Mouse (Mus musculus): Measurements from ENCODE around the gene Slc35b2. TPM values are rescaled to one million over a fixed set of nuclear protein-coding genes. Genes with fewer than 3 reads are reported as not detected.

Gene Slc35b2
- 10 to 100 TPM; 26.6 to 35.6 (median 30.3) TPM for total RNA-seq (2022)

- peak; percentile 82 to 86 for DNase-seq (ENCODE audit: low spot score in 2 of 2)
These were observed at the start of gene Slc35b2 for GRCm38 (mm10) chr17:45563655-45564530. Slc35b2 (plus strand) TSS chr17:45563874.

- no peak for DNase-seq (ENCODE audit: low spot score in 2 of 2)
These were observed 48.4 kb upstream of the Slc35b2 start for GRCm38 (mm10) chr17:45515204-45515726.

- DNase-seq (ENCODE audit: low spot score in 2 of 2), result no peak
These were observed 47.9 kb upstream of the Slc35b2 start for GRCm38 (mm10) chr17:45515806-45516205.

- peak; percentile 64 to 87 for DNase-seq (ENCODE audit: low spot score in 2 of 2)
These were observed 47.2 kb upstream of the Slc35b2 start for GRCm38 (mm10) chr17:45516488-45516887.

GRCm38 (mm10) chr17:45517135-45517534 lies 46.5 kb upstream of the Slc35b2 start:
- no peak for DNase-seq (ENCODE audit: low spot score in 2 of 2)

GRCm38 (mm10) chr17:45517549-45518215 lies 46.0 kb upstream of the Slc35b2 start:
- no peak for DNase-seq (ENCODE audit: low spot score in 2 of 2)

GRCm38 (mm10) chr17:45518766-45519475 lies 44.8 kb upstream of the Slc35b2 start:
- no peak for DNase-seq (ENCODE audit: low spot score in 2 of 2)

- no peak for DNase-seq (ENCODE audit: low spot score in 2 of 2)
These were observed 43.5 kb upstream of the Slc35b2 start for GRCm38 (mm10) chr17:45520136-45520535.

GRCm38 (mm10) chr17:45523263-45523662 lies 40.4 kb upstream of the Slc35b2 start, which contains the start of gene Tcte1:
Tcte1 (plus strand) TSS chr17:45523434.
- no peak for DNase-seq (ENCODE audit: low spot score in 2 of 2)

GRCm38 (mm10) chr17:45524961-45525360 lies 38.7 kb upstream of the Slc35b2 start:
- no peak for DNase-seq (ENCODE audit: low spot score in 2 of 2)

- no peak for DNase-seq (ENCODE audit: low spot score in 2 of 2)
These were observed 37.1 kb upstream of the Slc35b2 start for GRCm38 (mm10) chr17:45526571-45526970.

GRCm38 (mm10) chr17:45530346-45530782 lies 33.3 kb upstream of the Slc35b2 start:
- DNase-seq (ENCODE audit: low spot score in 2 of 2), result peak; percentile 68 to 69

- DNase-seq (ENCODE audit: low spot score in 2 of 2), result no peak
These were observed 30.8 kb upstream of the Slc35b2 start for GRCm38 (mm10) chr17:45532896-45533295.

- no peak for DNase-seq (ENCODE audit: low spot score in 2 of 2)
These were observed 27.4 kb upstream of the Slc35b2 start for GRCm38 (mm10) chr17:45536264-45536663.

GRCm38 (mm10) chr17:45538394-45538793 lies 25.3 kb upstream of the Slc35b2 start:
- DNase-seq (ENCODE audit: low spot score in 2 of 2), result no peak

- no peak for DNase-seq (ENCODE audit: low spot score in 2 of 2)
These were observed 24.0 kb upstream of the Slc35b2 start for GRCm38 (mm10) chr17:45539664-45540063.

GRCm38 (mm10) chr17:45542129-45542528 lies 21.5 kb upstream of the Slc35b2 start:
- DNase-seq (ENCODE audit: low spot score in 2 of 2), result no peak

- no peak for DNase-seq (ENCODE audit: low spot score in 2 of 2)
These were observed 21.0 kb upstream of the Slc35b2 start for GRCm38 (mm10) chr17:45542705-45543104.

- DNase-seq (ENCODE audit: low spot score in 2 of 2), result no peak
These were observed 20.6 kb upstream of the Slc35b2 start for GRCm38 (mm10) chr17:45543115-45543514.

- no peak for DNase-seq (ENCODE audit: low spot score in 2 of 2)
These were observed 19.4 kb upstream of the Slc35b2 start for GRCm38 (mm10) chr17:45544001-45544872.
